Mouse (Mus musculus) megakaryocyte, adult 5-6 weeks (primary cell): ENCODE results near the gene Tceal3. TPM values are rescaled to one million over a fixed set of nuclear protein-coding genes. Genes with fewer than 3 reads are reported as not detected.
"Not testable (repeated sequence)": the region's sequence is repeated elsewhere in the genome, so short reads cannot be mapped to it uniquely, and the experiment has no call there.

Source experiments
- ATAC-seq: 2 replicates; pipeline ENCODE4 v1.8.0; 2016; ENCODE audit warnings: mild to moderate bottlenecking, inconsistent platforms; ENCODE audit not compliant: poor library complexity, severe bottlenecking
- total RNA-seq, 2 experiments: library from RNA; stranded (forward) in 1 of 2; stranded (reverse) in 1 of 2; fragments of 153-499, 151-499 nt in 1 of 2; fragments of 221-1000, 200-1000 nt in 1 of 2; gene quantifications; 2 replicates each; pipeline versions ENCODE4 v1.2.3 to v1.2.4; 2015 to 2017

Tceal3 gene
- total RNA-seq, 2 experiments from 2014 or later = 0.22 TPM; not detected in 1

DNA sequence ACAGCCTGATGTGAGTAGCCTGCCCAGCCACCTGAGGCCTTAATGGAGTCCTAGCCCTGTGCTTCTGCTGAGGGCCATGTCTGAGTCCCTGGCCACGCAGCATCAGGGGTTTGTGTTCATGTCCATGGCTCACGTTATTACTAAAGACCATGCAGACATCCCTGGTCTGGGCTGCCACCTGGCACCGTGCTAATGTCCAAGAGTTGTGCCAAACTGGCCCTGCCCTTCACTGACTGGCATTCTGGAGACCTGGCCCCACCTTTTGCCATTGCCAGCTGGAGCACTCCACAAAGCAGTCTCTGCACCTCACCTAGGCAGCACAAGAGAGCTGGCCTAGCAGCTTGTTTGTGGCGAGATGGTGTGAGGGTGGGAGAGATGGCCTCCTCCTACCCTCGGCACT, 102.6 kb downstream of the Tceal3 start:
- no peak for ATAC-seq

DNA sequence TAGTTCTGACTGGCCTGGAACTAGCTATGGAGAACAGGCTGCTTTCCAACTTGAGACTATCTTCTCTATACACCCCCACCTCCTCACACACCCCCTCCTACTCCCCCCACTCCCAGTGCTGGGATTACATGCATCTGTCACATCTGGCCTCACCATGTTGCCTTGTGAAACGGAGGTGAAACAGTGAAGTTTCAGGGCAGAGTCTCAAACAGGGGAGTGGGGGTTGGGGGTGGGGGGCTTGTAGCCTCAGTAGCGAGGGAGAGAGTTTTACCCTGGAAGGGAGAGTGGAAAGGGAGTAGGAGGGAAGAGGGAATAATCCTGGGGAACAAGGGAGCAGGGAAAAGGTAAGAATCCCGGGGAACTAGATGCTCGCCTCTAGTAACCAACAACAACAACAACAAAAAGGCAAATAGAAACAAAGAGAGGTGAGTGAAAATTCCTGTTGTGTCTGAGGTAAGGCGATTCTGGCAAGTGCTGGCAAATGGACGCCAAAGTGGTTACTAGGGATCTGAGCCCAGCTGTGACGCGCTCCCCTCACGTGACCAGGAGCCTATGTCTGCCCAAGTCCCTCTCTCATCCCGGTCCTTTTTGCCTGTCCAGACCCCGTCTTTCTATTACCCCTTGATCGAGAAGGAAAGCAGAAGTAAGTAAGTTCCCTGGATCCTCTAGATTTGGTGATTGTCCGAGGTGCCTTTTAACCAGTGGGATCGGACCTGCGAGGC, 117.0 kb downstream of the Tceal3 start, which contains the start of gene Tceal1:
Gene Tceal1, plus strand, starts transcription at position 537 of the 722 bp plus-strand sequence.
- ATAC-seq = peak; percentile 47

- peak; percentile 75 for ATAC-seq
Measured at GRCm38 (mm10) chrX:136708168-136708681, 117.6 kb downstream of the Tceal3 start.

DNA sequence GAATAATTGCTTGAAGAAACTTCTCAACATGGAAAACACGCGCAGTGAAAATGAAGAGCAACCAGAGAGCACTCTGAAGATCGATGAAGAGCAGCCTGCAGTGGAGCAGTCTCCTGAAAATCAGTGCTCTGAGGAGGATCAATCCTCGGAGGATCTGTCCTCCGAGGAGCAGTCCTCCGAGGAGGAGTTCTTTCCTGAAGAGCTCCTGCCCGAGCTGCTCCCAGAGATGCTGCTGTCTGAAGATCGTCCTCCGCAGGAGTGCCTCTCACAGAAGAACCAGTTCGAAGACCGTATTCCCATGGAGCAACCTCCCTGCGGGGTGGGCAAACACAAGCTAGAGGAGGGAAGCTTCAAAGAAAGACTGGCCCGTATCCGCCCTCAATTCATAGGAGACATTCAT, 118.1 kb downstream of the Tceal3 start:
- ATAC-seq = no peak

DNA sequence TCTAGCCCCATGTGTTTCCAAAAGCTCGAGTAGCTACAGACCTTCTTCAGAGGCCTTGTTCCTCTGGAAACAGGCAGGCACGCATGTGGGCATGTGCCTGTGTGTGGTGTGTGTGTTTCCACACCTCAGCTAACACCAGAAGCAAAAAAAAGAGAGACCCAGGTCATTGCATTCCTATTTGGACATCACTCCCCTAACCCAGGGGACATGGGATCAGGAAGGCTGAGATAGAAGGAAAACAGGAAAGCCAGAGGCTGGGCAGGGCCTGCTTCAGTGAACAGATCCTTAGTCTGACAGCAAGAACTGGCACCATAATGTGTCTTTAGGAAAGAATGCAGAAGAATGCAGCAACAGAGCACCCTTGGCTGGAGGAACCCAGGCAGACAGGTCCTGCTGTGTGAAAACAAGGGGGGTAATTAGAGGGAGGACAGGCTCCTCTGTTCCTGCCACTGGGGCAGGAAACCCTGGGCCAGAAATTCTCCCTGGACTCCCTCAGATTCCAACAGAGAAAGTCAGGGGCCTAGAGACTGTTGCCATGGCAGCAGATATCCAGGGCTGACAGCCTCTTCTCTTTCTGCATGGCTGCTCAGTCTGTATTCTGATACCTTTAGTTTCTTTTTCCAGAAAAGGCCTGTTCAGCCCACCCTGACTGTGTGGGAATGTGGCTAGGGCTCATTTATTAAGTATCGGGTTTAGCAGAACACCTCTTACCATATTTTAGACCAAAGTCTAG, 124.3 kb downstream of the Tceal3 start:
- not testable (repeated sequence) for ATAC-seq

Other genes starting within 250 kb of the Tceal3 start
- not detected in 2 replicates for gene Kir3dl1, start 72.8 kb upstream of the Tceal3 start, total RNA-seq (2015)
- not detected in 2 replicates for gene Kir3dl1, start 72.8 kb upstream of the Tceal3 start, total RNA-seq (2017)
- gene Kir3dl2, start 46.8 kb upstream of the Tceal3 start, total RNA-seq (2015) = not detected in 2 replicates
- not detected in 2 replicates for gene Kir3dl2, start 46.8 kb upstream of the Tceal3 start, total RNA-seq (2017)
- gene Tceal1, start 117.1 kb downstream of the Tceal3 start, total RNA-seq (2015) = 0.16 TPM in 1 of 2 replicates, not detected in the other
- gene Tceal1, start 117.1 kb downstream of the Tceal3 start, total RNA-seq (2017) = 0.11 TPM in 1 of 2 replicates, not detected in the other
- gene Morf4l2, start 152.8 kb downstream of the Tceal3 start, total RNA-seq (2015) = 95.1 and 96.8 TPM in 2 replicates
- 258 and 278 TPM in 2 replicates for gene Morf4l2, start 152.8 kb downstream of the Tceal3 start, total RNA-seq (2017)
- gene Glra4, start 189.3 kb downstream of the Tceal3 start, total RNA-seq (2015) = not detected in 2 replicates
- gene Glra4, start 189.3 kb downstream of the Tceal3 start, total RNA-seq (2017) = not detected in 2 replicates
- 0.11 and 0.38 TPM in 2 replicates for gene Plp1, start 231.8 kb downstream of the Tceal3 start, total RNA-seq (2015)
- gene Plp1, start 231.8 kb downstream of the Tceal3 start, total RNA-seq (2017) = 0.08 TPM in 1 of 2 replicates, not detected in the other